Mouse (Mus musculus) forebrain, embryonic 16.5 days (tissue): ENCODE results near the gene Mlkl. TPM values are rescaled to one million over a fixed set of nuclear protein-coding genes. Genes with fewer than 3 reads are reported as not detected.

Source experiments
- ATAC-seq: fragments of 200-750 bp; cut with Nextera tagmentation; 2 replicates; pipeline ENCODE4 v1.8.0; 2017; ENCODE audit warnings: mild to moderate bottlenecking, moderate library complexity
- H3K27ac ChIP-seq: fragments of 300-500 bp; sonication (generic); 2 replicates; pipeline ENCODE4 v1.5.1; 2014; ENCODE audit warnings: low read length, control low read depth
- H3K27me3 ChIP-seq: fragments of 300-500 bp; sonication (generic); replicated peaks from 2 replicates; pipeline ENCODE4 v1.6.1; 2014; ENCODE audit warnings: low read length; ENCODE audit not compliant: control insufficient read depth, insufficient read depth
- H3K36me3 ChIP-seq: fragments of 300-500 bp; sonication (generic); 2 replicates; pipeline ENCODE4 v1.6.1; 2014; ENCODE audit not compliant: control insufficient read depth, insufficient read depth
- H3K4me1 ChIP-seq: fragments of 300-500 bp; sonication (generic); replicated peaks from 2 replicates; pipeline ENCODE4 v1.6.1; 2014; ENCODE audit warnings: low read length; ENCODE audit not compliant: control insufficient read depth, insufficient read depth
- H3K4me2 ChIP-seq: fragments of 300-500 bp; sonication (generic); 2 replicates; pipeline ENCODE4 v1.6.1; 2014; ENCODE audit warnings: mild to moderate bottlenecking, low read length, control low read depth
- H3K4me3 ChIP-seq: fragments of 300-500 bp; sonication (generic); replicated peaks from 2 replicates; pipeline ENCODE4 v1.5.1; 2014; ENCODE audit warnings: mild to moderate bottlenecking, low read length, control low read depth
- H3K9ac ChIP-seq: fragments of 300-500 bp; sonication (generic); replicated peaks from 2 replicates; pipeline ENCODE4 v1.6.1; 2014; ENCODE audit warnings: low read depth, low read length, control low read depth
- H3K9me3 ChIP-seq: fragments of 300-500 bp; sonication (generic); 2 replicates; pipeline ENCODE4 v1.6.1; 2016; ENCODE audit warnings: low read length; ENCODE audit not compliant: control insufficient read depth
- WGBS: fragments of 180-500 bp; shearing (Covaris S2); extraction: QIAGEN DNeasy Blood & Tissue Kit; methylation state at CpG from one replicate; pipeline ENCODE4 v1.1.7; 2014; 5-methylcytosine and 5-hydroxymethylcytosine counted together
- polyA plus RNA-seq: library from polyadenylated mRNA; unstranded; fragments of >200 nt; fragmentation: Nextera tagmentation; extraction: Ambion mirVana; gene quantifications from 2 replicates; pipeline ENCODE4 v1.2.1, GENCODE M21; 2015

Gene Mlkl
- 0.41 and 0.87 TPM in 2 replicates for polyA plus RNA-seq

GRCm38 (mm10) chr8:111337890-111338347 is at the start of gene Mlkl:
Gene Mlkl (minus strand): TSS chr8:111338177.
- no peak within 1 kb of the TSS for H3K27ac ChIP-seq
- ATAC-seq: no peak
- WGBS: 0% methylated on average over 29 of the region's 29 CpGs
- no peaks in the 10 kb centered on the region for H3K36me3 ChIP-seq
- peak within 1 kb of the TSS; percentile 48 for H3K4me3 ChIP-seq
- no peaks in the 10 kb centered on the region for H3K9me3 ChIP-seq
- H3K9ac ChIP-seq: peak within 1 kb of the TSS; percentile 54
- H3K4me2 ChIP-seq: peak within 1 kb of the TSS; percentile 76
- H3K27me3 ChIP-seq: 0 out of 2 replicates have a peak, but pooled peaks cover 3% of the 10 kb centered on the region
- peaks cover 10% of the 10 kb centered on the region for H3K4me1 ChIP-seq

DNA sequence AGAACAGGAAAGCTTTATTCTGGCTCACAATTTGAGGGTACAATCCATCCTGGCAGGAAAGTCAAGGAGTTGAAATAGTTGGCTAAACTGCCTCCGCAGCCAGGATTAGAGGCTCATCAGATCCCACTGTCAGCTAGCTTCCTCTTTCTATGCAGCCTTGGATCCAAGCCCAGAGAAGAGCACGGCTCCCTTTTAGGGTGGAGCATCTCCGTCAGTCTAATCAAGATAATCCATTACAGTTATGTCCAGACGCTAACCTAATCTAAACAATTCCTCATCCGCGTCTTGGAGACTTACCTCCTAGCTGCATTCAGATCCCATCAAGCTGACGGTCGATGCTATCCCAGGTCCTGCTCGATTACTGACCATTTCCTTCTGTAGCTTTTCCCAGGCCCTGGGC is 47.9 kb upstream of the Mlkl start:
- Histone ChIP-seq H3K4me1 (no peaks in the 10 kb centered on the region), H3K36me3 (no peaks in the 10 kb centered on the region), H3K27ac (no peak overlapping the region), H3K4me2 (no peak overlapping the region), H3K4me3 (no peak overlapping the region), H3K9me3 (no peaks in the 10 kb centered on the region), H3K27me3 (peaks cover 4% of the 10 kb centered on the region), H3K9ac (no peak overlapping the region)
- WGBS: 67% methylated on average over 9 of the region's 9 CpGs
- no peak for ATAC-seq

- Histone ChIP-seq H3K27me3 (no peaks in the 10 kb centered on the region), H3K4me3 (no peak overlapping the region), H3K9me3 (no peaks in the 10 kb centered on the region), H3K4me2 (no peak overlapping the region), H3K9ac (no peak overlapping the region), H3K27ac (no peak overlapping the region), H3K4me1 (no peaks in the 10 kb centered on the region), H3K36me3 (no peaks in the 10 kb centered on the region)
- 44% methylated on average over 2 of the region's 2 CpGs for WGBS
- no peak for ATAC-seq
Observed at GRCm38 (mm10) chr8:111384628-111385027, 46.7 kb upstream of the Mlkl start.

GRCm38 (mm10) chr8:111375192-111375591 is 37.2 kb upstream of the Mlkl start:
- H3K27me3 ChIP-seq: no peaks in the 10 kb centered on the region
- H3K9me3 ChIP-seq: no peaks in the 10 kb centered on the region
- no peaks in the 10 kb centered on the region for H3K36me3 ChIP-seq
- WGBS: 70% methylated on average over 6 of the region's 6 CpGs
- H3K4me3 ChIP-seq: no peak overlapping the region
- no peak overlapping the region for H3K9ac ChIP-seq
- no peak overlapping the region for H3K27ac ChIP-seq
- no peak for ATAC-seq
- no peak overlapping the region for H3K4me2 ChIP-seq
- no peaks in the 10 kb centered on the region for H3K4me1 ChIP-seq

- Histone ChIP-seq H3K4me1 (no peaks in the 10 kb centered on the region), H3K4me3 (no peak overlapping the region), H3K9ac (no peak overlapping the region), H3K27me3 (no peaks in the 10 kb centered on the region), H3K36me3 (no peaks in the 10 kb centered on the region), H3K4me2 (no peak overlapping the region), H3K27ac (no peak overlapping the region), H3K9me3 (no peaks in the 10 kb centered on the region)
- no peak for ATAC-seq
- WGBS: 85% methylated on average over 9 of the region's 9 CpGs
Observed at GRCm38 (mm10) chr8:111369711-111370110, 31.7 kb upstream of the Mlkl start.

- Histone ChIP-seq H3K4me3 (no peak overlapping the region), H3K36me3 (no peaks in the 10 kb centered on the region), H3K4me2 (no peak overlapping the region), H3K9me3 (no peaks in the 10 kb centered on the region), H3K9ac (no peak overlapping the region), H3K27me3 (no peaks in the 10 kb centered on the region), H3K4me1 (no peaks in the 10 kb centered on the region), H3K27ac (no peak overlapping the region)
- no peak for ATAC-seq
- 80% methylated on average over 8 of the region's 8 CpGs for WGBS
Observed at GRCm38 (mm10) chr8:111367350-111367749, 29.4 kb upstream of the Mlkl start.

DNA sequence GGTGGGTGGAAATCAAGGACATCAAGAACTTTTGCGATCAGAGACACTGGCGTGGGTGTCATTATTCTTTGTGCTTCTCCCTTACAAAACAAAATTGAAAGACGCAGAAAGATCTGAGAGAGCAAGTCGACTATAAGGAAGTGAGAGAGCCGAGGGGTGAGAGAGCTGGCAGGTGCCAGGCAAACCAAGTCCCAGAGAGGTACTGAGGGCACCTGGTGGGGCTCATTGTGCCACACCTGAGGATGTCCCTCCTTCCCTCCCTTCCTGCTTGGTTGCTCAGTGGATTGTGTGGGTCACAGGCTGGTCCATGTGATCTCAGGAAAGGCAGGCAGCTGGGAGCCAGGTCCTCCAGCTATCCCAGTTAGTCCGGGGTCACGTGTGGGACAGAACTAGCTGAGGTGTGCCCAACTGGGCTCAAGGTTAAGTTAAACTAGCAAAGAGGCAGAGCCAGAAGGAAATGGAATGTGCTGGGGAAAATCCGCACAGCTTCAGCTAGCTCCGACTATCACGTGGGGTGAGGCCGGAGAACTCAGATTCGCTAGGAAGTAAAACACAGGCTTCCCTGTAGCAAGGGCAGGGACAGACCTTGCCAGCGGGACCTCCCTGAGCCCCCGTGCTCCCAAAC is 28.7 kb upstream of the Mlkl start:
- Histone ChIP-seq H3K9ac (no peak overlapping the region), H3K4me2 (no peak overlapping the region), H3K4me1 (no peaks in the 10 kb centered on the region), H3K9me3 (no peaks in the 10 kb centered on the region), H3K36me3 (no peaks in the 10 kb centered on the region), H3K27me3 (no peaks in the 10 kb centered on the region), H3K4me3 (no peak overlapping the region), H3K27ac (no peak overlapping the region)
- WGBS: 42% methylated on average over 14 of the region's 14 CpGs
- no peak for ATAC-seq

DNA sequence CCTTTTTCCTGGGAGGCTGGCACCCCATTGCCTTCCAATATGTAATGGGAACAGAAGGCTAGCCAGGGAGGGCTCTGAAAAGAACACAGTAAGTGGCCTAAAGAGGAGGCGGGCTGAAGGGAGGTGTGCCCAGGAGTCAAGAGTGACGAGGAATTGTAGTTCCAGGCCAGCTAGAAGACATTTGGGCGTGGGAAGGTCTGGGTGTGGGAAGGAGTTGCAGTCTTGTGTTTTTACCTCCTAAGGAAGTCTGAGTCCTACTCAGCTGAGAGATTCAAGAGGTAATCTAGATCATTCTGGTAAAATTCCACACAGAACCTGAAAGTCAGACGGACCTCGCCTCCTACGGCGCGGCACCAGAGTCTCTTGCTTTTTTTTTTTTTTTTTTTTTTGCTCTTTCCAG is 25.5 kb upstream of the Mlkl start:
- H3K36me3 ChIP-seq: no peaks in the 10 kb centered on the region
- no peaks in the 10 kb centered on the region for H3K9me3 ChIP-seq
- no peak for ATAC-seq
- no peaks in the 10 kb centered on the region for H3K27me3 ChIP-seq
- H3K27ac ChIP-seq: no peak overlapping the region
- H3K4me3 ChIP-seq: no peak overlapping the region
- H3K4me2 ChIP-seq: no peak overlapping the region
- no peaks in the 10 kb centered on the region for H3K4me1 ChIP-seq
- H3K9ac ChIP-seq: no peak overlapping the region
- WGBS: 74% methylated on average over 8 of the region's 8 CpGs

GRCm38 (mm10) chr8:111360579-111361209 is 22.7 kb upstream of the Mlkl start:
- H3K36me3 ChIP-seq: no peaks in the 10 kb centered on the region
- no peak overlapping the region for H3K4me3 ChIP-seq
- no peaks in the 10 kb centered on the region for H3K4me1 ChIP-seq
- H3K27me3 ChIP-seq: no peaks in the 10 kb centered on the region
- no peak for ATAC-seq
- H3K4me2 ChIP-seq: no peak overlapping the region
- no peaks in the 10 kb centered on the region for H3K9me3 ChIP-seq
- H3K27ac ChIP-seq: no peak overlapping the region
- no peak overlapping the region for H3K9ac ChIP-seq
- 74% methylated on average over 7 of the region's 7 CpGs for WGBS
